Mouse (Mus musculus): ENCODE data around the gene Ambra1.

DNA sequence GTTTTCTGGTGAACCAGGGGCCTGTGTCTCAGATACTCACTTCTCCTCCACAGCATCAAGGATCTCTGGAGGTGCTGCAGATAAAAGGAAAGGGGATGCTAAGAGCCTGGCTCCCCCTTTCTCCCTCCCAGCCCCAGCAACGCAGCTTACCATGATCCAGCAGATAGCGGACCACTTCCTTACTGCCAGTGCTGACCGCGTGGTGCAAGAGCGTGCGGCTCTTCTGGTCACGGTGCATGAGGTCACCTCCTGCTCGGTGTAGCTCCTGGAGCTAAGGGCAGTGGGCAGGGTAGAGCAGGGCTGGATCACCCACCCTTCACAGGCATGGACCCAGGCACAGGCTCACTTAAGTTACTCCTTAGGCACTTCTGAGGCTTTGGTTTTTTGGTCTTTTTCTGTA lies 204.1 kb downstream of the Ambra1 start:
- TF ChIP-seq GATA1 (IDR thresholded peaks at IDR 0.05; ENCODE audit: borderline replicate concordance, low read length) (no peak), FLI1 (IDR thresholded peaks at IDR 0.05; ENCODE audit: low read length) (no peak)

All from megakaryocyte, embryonic 14.5 days (primary cell).